Mouse (Mus musculus) hindbrain, embryonic 15.5 days (tissue): ENCODE measurements around the gene Lclat1. TPM values are rescaled to one million over a fixed set of nuclear protein-coding genes. Genes with fewer than 3 reads are reported as not detected.
"Not testable (repeated sequence)": the region's sequence is repeated elsewhere in the genome, so short reads cannot be mapped to it uniquely, and the experiment has no call there.

Experiments used
- ATAC-seq: fragments of 200-750 bp; cut with Nextera tagmentation; 2 replicates; pipeline ENCODE4 v1.8.0; 2017; ENCODE audit warnings: low read depth, moderate number of reproducible peaks, moderate TSS enrichment; ENCODE audit not compliant: low FRiP score
- H3K27ac ChIP-seq: fragments of 300-500 bp; sonication (generic); replicated peaks from 2 replicates; pipeline ENCODE4 v1.5.1; 2015; ENCODE audit warnings: mild to moderate bottlenecking, inconsistent platforms
- H3K27me3 ChIP-seq: fragments of 300-500 bp; sonication (generic); 2 replicates; pipeline ENCODE4 v1.6.1; 2015; ENCODE audit warnings: control low read depth, inconsistent platforms
- H3K36me3 ChIP-seq: fragments of 300-500 bp; sonication (generic); 2 replicates; pipeline ENCODE4 v1.6.1; 2015; ENCODE audit warnings: control low read depth, inconsistent platforms
- H3K4me1 ChIP-seq: fragments of 300-500 bp; sonication (generic); replicated peaks from 2 replicates; pipeline ENCODE4 v1.6.1; 2015; ENCODE audit warnings: control low read depth, inconsistent platforms
- H3K4me2 ChIP-seq: fragments of 300-500 bp; sonication (generic); 2 replicates; pipeline ENCODE4 v1.6.1; 2015; ENCODE audit warnings: moderate library complexity, mild to moderate bottlenecking, inconsistent platforms
- H3K4me3 ChIP-seq: fragments of 300-500 bp; sonication (generic); 2 replicates; pipeline ENCODE4 v1.5.1; 2015; ENCODE audit warnings: mild to moderate bottlenecking, inconsistent platforms
- H3K9ac ChIP-seq: fragments of 300-500 bp; sonication (generic); 2 replicates; pipeline ENCODE4 v1.6.1; 2015; ENCODE audit warnings: inconsistent platforms
- H3K9me3 ChIP-seq: fragments of 300-500 bp; sonication (generic); 2 replicates; pipeline ENCODE4 v1.6.1; 2016; ENCODE audit warnings: control low read depth, inconsistent platforms
- WGBS: fragments of 180-500 bp; shearing (Covaris S2); methylation state at CpG from one replicate; pipeline ENCODE4 v1.1.7; 2015; 5-methylcytosine and 5-hydroxymethylcytosine counted together
- polyA plus RNA-seq: library from polyadenylated mRNA; unstranded; fragments of >200 nt; fragmentation: Nextera tagmentation; extraction: Ambion mirVana; gene quantifications from 2 replicates; pipeline ENCODE4 v1.2.1, GENCODE M21; 2015

Gene Lclat1
- polyA plus RNA-seq, 1 experiment from 2014 or later = 16.2 TPM

DNA sequence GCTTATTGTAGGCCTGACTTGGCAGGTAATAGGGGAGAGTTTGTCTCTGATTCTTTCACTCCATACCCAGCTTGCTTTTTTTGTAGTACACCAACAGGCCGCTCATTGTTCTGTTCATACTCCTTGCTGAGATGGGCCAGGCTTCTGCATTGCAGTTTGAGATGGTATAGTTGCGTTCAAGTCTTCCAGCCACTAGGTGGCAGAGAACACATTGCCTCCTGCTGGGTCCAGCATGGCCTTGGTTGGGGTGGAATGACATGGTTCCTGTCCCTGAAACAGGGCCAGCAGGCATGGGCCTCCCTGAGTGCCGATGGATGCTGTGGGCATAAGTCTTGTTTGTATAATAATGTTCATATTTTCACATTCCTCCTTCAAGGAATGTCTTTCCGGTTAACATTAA, 170.0 kb downstream of the Lclat1 start:
- Histone ChIP-seq H3K27ac (no peak overlapping the region), H3K27me3 (no peaks in the 10 kb centered on the region), H3K4me2 (no peak overlapping the region), H3K4me3 (no peak overlapping the region), H3K4me1 (no peaks in the 10 kb centered on the region), H3K36me3 (no peaks in the 10 kb centered on the region), H3K9ac (no peak overlapping the region), H3K9me3 (no peaks in the 10 kb centered on the region)
- WGBS = 91% methylated on average over 4 of the region's 4 CpGs
- ATAC-seq = no peak

DNA sequence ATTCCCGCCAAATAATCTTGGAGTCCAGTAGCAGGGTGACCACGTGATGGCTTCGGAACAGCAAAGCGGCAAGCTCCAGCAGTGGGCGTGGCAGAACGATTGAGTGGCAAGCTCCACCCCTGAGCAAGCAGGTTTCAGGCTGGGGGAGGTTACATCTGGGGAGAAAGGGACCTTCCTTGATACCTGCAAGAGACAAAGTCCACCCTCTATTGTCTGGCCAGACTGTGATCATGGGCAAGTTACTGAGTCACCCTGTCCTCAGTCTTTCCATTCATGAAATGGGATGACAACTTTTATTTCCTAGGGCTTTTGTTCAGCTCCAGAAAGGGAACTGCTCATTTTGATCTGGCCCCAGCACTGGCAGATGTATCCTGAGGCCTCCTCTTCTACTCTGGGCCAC, 174.9 kb downstream of the Lclat1 start:
- H3K4me2 ChIP-seq, H3K9ac ChIP-seq, H3K36me3 ChIP-seq, H3K27me3 ChIP-seq, H3K4me1 ChIP-seq, H3K4me3 ChIP-seq, ATAC-seq, H3K27ac ChIP-seq, H3K9me3 ChIP-seq: not testable (repeated sequence)
- WGBS = 51% methylated on average over 6 of the region's 6 CpGs

DNA sequence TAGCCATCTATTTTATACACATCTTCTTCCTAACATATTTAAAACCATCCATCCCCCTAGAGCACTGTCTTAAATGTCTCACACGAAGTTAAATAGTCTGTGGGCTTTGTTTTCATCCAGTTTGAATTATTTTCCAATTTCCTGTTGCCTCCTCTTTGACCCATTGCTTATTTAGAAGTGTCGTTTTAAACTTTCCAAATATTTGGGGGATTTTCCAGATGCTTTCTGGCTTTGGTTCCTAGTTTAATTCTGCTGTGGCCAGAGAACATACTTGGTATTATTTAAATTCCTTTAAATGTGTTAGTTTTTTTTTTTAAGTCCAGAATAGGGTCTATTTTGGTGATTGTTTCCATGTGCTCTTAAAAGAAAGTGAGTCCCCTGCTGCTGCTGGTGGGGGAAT, 176.5 kb downstream of the Lclat1 start:
- Histone ChIP-seq H3K9ac (no peak overlapping the region), H3K27ac (no peak overlapping the region), H3K36me3 (no peaks in the 10 kb centered on the region), H3K9me3 (no peaks in the 10 kb centered on the region), H3K4me1 (no peaks in the 10 kb centered on the region), H3K4me2 (no peak overlapping the region), H3K4me3 (no peak overlapping the region), H3K27me3 (no peaks in the 10 kb centered on the region)
- no peak for ATAC-seq
- 57% methylated on average over 2 of the region's 2 CpGs for WGBS

Other genes with a start within 250 kb of the Lclat1 start
- gene Lbh, start 189.7 kb upstream of the Lclat1 start, polyA plus RNA-seq = 4.2 and 4.3 TPM in 2 replicates